Mouse (Mus musculus): Measurements from ENCODE around the gene Gm16223. TPM values are rescaled to one million over a fixed set of nuclear protein-coding genes. Genes with fewer than 3 reads are reported as not detected.

The Gm16223 gene
- total RNA-seq (2021) = under 1 TPM in 1 of 2 experiments, not detected in 1; 0.10 TPM
- long read RNA-seq, experiment 1 = 0 reads
- long read RNA-seq, experiment 2 = 0 reads

DNA sequence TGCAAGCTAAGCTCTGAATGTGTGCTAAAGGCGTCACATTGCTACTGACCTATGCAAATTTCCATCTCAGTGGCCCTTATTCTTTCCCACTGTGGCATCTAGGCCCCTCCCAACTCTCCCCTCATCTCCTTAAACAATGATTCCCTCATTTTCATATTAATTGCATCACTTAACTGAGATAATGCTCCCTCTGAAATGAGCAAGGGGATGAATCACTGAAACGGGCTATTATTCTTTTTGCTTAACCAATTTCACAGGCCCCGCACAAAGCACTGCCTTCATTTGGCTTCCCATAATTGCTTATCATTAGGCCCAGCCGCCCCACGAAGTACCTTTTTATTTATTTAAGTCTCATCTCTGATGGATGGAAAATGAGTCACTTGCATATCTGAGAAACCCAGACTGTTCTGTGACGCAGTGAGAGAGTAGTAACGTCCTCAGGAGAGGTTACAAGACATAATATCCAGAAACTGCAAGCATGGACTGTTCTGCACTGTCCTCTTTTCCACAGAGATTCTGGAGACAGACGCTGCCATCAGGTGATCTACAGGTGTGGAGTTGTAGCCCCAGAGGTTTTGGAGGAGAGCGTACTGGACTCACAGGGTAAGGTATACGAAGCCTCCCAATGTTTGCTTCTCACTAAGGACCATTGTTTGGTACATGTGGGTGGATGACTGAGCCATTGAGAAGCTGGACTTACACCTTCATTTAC is at the start of gene Gm16223:
Gene Gm16223, plus strand, starts transcription at position 485 of the 712 bp plus-strand sequence.
- intact Hi-C loops (cut with DNase I) = no loop called here
- no peak for DNase-seq

DNA sequence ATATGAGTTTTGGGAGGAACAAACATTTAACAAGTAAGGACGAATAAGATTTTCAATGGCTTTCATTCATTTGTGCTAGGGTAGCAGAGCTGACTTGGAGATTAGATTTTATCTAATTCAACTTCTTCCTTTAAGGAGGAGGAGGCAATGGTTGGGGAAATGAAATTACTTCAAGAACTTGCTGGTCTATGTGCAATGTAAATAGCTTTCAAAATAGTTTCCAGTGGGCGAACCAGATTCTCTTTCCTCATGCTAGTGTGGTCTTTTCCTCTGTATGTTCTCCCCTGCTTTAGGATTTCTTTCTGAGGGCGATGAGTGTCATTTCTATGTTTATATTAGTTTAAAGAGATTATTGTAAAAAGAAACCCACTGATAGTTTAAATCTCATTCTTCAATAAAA is 45.7 kb upstream of the Gm16223 start:
- DNase-seq = no peak
- intact Hi-C loops (cut with DNase I) = no loop called here

- intact Hi-C loops (cut with DNase I) = no loop called here
- no peak for DNase-seq
Observed at GRCm38 (mm10) chr5:42023521-42023920, 44.2 kb upstream of the Gm16223 start.

DNA sequence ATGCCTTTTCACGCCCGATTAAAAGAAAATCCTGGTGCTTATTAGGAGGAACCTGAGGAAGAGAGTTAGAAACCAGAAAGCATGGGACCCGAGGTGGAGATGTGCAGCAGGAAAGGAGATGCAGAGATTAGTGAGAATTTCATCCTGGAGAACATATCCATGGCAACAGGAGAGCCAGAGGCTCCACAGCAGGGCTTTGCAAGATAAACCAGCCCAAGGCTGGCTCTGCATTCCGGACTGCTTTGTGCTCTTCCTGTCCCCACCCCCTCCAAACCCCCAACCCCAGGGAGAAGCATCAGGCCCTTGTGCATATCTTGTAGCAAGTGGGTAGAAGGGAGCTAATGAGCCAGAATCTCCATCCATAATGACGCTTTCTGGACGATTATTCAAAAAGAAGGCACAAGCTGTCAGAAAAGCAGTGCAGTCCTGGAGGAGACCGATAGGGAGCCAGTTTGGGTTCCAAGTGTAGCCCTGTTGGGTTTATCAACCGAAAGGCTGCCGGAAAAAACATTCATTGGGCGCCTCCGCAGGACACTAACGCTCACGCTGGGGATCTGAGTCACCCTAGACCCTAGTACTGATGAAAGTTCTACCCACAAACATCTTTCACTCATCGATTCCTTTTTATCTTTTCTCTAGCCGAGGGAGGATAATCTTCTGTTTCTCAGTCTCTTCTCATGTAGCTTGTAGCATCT is 31.2 kb upstream of the Gm16223 start:
- no peak for DNase-seq
- intact Hi-C loops (cut with DNase I) = no loop called here

- intact Hi-C loops (cut with DNase I) = no loop called here
- no peak for DNase-seq
Observed at GRCm38 (mm10) chr5:42054636-42055035, 13.1 kb upstream of the Gm16223 start.

DNA sequence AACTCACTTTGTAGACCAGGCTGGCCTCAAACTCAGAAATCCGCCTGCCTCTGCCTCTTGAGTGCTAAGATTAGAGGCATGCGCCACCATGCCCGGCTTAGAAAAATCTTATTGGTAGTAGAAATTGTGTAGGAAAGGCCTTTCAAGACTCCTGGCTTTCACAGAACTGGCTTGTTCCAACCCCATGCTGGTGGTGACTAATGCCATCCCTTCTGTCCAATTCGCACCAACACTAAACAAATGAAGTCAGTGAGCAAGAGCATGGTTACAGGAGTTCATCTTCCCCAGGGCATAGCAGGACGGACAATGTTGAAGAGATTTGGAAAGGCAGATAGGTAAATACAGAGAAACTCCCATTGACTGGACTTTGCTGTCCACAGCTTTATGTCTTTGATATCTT is 12.6 kb upstream of the Gm16223 start:
- DNase-seq = no peak
- intact Hi-C loops (cut with DNase I) = no loop called here

- DNase-seq = no peak
- intact Hi-C loops (cut with DNase I) = no loop called here
Observed at GRCm38 (mm10) chr5:42065090-42065489, 2.7 kb upstream of the Gm16223 start.

DNA sequence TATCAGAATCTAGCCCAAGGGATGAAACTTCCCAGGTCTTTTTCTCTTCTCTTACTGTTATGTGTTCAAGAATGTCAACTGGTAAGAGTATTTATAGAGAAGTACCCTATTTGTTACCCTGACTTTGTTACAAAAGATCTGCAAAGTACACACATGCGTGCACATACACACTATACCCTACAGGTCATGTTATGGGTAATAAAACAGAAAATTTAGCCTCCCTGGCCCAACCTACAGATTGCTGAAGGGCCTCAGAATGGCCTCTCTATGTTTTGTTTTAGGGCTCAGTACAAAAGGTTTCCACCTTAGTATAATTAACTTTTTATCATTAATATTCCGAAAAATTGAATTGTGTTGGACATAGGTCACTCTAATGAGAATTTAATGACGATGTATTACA is 685 bp upstream of the Gm16223 start:
- intact Hi-C loops (cut with DNase I) = no loop called here
- no peak for DNase-seq

DNA sequence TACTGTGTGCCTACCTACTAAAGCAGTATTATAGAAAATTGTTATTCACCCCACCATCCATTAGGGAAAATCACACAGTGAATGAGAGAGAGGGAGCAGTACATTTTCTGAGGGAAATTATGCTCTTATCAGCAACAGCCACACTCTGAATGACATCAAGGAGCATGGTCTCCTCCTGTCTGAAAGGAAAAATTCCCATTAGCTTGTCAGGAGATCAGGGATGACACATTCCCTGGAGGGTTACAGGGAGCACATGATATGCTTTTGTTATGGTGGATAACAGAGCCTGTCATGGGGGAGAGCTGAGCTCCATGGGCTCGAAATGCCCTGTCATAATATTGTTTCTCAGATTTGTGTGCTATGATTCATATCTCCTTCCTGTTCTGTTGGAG is 424 bp downstream of the Gm16223 start:
- intact Hi-C loops (cut with DNase I) = no loop called here
- DNase-seq = no peak

- no peak for DNase-seq
- intact Hi-C loops (cut with DNase I) = no loop called here
Observed at GRCm38 (mm10) chr5:42116586-42117346, 49.0 kb downstream of the Gm16223 start.

DNA sequence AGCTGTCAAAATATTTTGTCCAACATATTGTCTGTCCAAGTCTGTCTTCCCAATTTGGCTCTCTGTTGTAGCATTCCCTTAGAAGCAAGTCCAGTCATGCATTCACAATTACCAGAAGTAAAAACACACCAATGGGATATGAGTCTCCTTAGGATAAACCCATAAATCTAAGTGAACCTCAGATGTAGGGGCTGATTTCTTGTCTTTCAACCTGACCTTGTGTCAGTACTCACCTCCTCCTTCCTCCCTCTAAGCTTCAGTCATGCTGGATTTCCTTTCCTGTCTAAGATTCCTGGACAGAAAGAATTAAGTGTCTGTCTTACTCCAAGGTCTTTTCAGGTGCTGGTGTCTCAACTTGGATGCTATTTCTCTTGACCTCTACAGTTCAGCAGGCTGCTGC is 57.8 kb downstream of the Gm16223 start:
- intact Hi-C loops (cut with DNase I) = no loop called here
- DNase-seq = no peak

GRCm38 (mm10) chr5:42155626-42156025 is 87.9 kb downstream of the Gm16223 start:
- intact Hi-C loops (cut with DNase I) = no loop called here
- no peak for DNase-seq

GRCm38 (mm10) chr5:42164731-42165130 is 97.0 kb downstream of the Gm16223 start:
- no peak for DNase-seq
- intact Hi-C loops (cut with DNase I) = no loop called here

DNA sequence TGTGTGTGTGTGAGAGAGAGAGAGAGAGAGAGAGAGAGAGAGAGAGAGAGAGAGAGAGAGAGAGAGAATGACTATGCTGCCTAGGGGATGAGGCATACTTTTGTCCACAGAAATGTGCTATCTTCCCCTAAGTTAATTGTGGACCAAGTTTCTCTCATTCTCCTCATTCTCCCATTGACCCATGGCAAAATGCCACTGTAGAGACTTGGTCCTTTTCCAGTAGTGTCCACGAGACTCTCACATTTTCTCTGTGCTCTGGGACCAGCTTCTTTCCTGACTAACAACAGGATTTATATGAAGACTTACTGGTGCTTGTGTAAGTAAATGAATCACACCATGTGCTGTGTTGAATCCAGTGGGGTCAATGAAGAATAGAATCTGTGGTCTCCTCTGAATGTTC is 98.6 kb downstream of the Gm16223 start:
- intact Hi-C loops (cut with DNase I) = no loop called here
- DNase-seq = no peak

DNA sequence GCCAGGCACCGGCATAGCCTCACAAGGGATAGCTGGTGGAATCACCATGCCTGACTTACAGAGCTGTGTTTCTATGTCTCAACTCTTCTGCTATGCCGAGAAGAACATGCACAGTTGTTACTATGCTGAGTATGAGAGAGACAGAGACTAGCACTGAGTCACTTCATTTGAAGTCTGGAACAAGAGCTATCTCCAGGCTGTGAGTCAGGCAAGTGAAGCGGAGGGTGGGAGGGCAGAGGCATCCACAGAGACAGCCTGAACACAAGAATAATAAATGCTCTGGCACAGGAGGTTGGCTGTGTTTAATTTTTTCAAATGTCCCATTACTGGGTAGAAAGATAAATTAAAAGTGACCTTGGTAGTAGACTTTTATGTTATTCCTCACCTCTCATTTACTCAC is 100.3 kb downstream of the Gm16223 start:
- intact Hi-C loops (cut with DNase I) = no loop called here
- DNase-seq = no peak

DNA sequence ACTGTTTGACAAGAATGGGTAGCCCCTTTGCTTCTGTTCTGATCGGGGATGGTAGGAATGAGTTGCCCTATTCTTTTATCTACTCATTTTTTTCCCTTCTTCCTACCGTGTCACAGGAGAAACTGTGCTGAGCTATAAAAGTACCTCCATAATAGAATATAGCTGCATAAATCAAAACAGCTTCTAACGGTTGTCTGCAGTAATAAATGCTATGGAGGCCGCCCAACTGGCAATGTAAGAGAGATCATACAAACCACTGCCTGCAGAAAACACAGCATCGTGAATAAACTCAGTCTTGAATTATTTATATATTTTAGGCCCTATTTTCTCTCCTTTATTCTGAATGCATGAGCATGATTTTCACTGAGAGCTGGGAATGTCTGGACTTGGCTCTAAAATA is 101.0 kb downstream of the Gm16223 start:
- DNase-seq = no peak
- intact Hi-C loops (cut with DNase I) = no loop called here

GRCm38 (mm10) chr5:42174109-42174508 is 106.3 kb downstream of the Gm16223 start:
- intact Hi-C loops (cut with DNase I) = no loop called here
- DNase-seq = no peak

GRCm38 (mm10) chr5:42175424-42175823 is 107.7 kb downstream of the Gm16223 start:
- intact Hi-C loops (cut with DNase I) = no loop called here

GRCm38 (mm10) chr5:42198493-42198892 is 130.7 kb downstream of the Gm16223 start:
- intact Hi-C loops (cut with DNase I) = no loop called here
- DNase-seq = no peak

More at GRCm38 (mm10) chr5:42175424-42175823, 107.7 kb downstream of the Gm16223 start:
- no peak for DNase-seq

DNA sequence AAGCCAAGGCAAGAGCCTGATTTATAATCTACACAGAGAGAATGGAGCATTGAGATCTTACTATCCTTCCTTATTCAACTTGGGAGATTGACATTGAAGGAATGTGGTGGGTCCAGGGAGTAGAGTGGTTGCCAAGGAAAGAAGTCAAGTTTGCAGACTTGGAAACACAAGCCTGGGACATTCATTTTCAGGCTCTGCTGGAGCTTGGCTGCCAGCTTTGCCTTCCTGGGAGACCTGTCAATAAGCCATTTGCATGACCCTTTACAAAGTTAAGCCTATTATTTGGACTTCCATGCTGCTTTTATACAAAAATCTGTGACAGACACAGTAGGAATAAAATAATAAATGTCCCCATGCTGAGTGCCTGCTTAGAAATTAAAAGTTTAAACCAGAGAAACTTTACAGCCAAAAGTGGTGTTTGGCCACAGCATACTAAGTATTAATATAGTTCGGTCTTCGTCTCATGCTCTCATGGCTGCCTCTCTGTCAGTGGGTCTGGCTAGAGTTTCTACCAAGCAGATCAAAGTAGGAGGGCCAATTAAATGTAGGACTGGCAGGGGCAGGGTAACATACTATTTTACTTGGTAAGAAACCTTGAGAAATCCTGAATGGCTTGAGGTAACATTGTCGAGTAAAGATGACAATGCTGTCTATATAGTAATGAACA is 139.8 kb downstream of the Gm16223 start:
- intact Hi-C loops (cut with DNase I) = no loop called here
- DNase-seq = no peak
